Mouse (Mus musculus): ENCODE data around the gene Ncor2. TPM values are rescaled to one million over a fixed set of nuclear protein-coding genes. Genes with fewer than 3 reads are reported as not detected.

Gene Ncor2
- total RNA-seq, 1 experiment, result 19.9 TPM

DNA sequence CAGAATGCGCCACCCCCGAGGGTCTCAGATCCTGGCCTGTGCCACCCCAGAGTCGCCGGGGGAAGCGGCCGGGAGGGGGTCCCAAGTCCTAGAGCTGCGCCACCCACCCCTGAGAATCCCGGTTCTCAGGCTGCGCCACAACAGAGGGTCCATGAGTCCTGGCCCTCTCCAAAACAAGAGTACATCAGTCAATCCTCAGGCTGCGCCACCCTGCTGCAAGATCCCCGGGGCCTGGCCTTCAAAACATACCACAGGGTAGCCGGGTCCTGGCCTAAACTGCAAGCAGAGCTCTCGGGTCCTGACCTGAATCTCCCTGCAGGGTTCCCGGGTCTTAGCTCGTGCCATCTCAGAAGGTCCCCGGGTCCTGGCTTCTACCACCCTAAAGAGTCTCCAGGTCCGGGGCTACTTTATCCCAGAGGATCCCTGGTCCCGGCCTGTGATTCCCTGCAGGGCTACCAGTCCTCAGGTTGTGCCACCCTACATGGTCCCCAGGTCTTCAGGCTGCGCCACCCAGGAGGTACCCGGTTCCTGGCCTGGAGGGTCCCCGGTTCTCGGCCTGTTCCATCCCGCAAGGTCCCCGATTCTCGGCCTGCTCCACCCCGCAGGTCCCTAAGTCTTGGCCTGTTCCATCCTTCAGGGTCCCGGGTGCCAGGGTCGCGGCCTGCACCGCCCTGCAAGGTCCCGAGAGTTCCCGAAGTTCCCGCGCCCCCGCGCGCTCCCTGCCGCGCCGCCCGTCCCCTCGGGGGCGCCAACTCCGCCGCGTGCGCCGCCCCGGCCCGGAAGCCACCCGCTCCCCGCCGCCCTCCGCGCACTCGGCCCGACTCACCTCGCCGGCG is 630 bp downstream of the Ncor2 start:
- DNase-seq (ENCODE audit: low read depth, low spot score), result no peak
- H3K9me3 ChIP-seq (ENCODE audit: control insufficient read depth, insufficient read depth, low read depth, low read length), result no peaks in the 10 kb centered on the region
- TF ChIP-seq ZC3H11A (IDR thresholded peaks at IDR 0.05; ENCODE audit: borderline replicate concordance, low read depth, low read length), result no peak
- no peak for TF ChIP-seq ZNF384 (IDR thresholded peaks at IDR 0.05; ENCODE audit: low read depth, low read length)
- TF ChIP-seq CHD2 (IDR thresholded peaks at IDR 0.05; ENCODE audit: low read depth, low read length), result no peak
- no peak for TF ChIP-seq HCFC1 (IDR thresholded peaks at IDR 0.05; ENCODE audit: borderline replicate concordance, insufficient read depth, low read length)
- TF ChIP-seq MAFK (IDR thresholded peaks at IDR 0.05; ENCODE audit: insufficient read depth, low read depth, low read length), result no peak
- H3K36me3 ChIP-seq (ENCODE audit: control insufficient read depth, insufficient read depth, low read length, poor library complexity, severe bottlenecking), result peaks cover 1% of the 10 kb centered on the region; the same call in 1 of the 2 replicates
- peak overlapping the region; percentile 71 for H3K9ac ChIP-seq (ENCODE audit: insufficient read depth, low read depth, low read length, poor library complexity, severe bottlenecking)
- peak overlapping the region; percentile 86 to 88 for H3K4me3 ChIP-seq (ENCODE audit: insufficient read depth in 1 of 2, low read depth in 1 of 2, low read length in 2 of 2, poor library complexity in 1 of 2, severe bottlenecking in 1 of 2)
- peaks cover 2 to 37% of the 10 kb centered on the region in 2 experiments; a peak in 2 of 4 replicates for H3K4me1 ChIP-seq (ENCODE audit: control insufficient read depth in 2 of 2, insufficient read depth in 2 of 2, low read length in 2 of 2, poor library complexity in 1 of 2)
- H3K27ac ChIP-seq (ENCODE audit: insufficient read depth, low read depth, low read length, poor library complexity, severe bottlenecking), result peak overlapping the region; percentile 32; the same call in 1 of the 2 replicates
- in situ Hi-C loops (cut with MboI; ENCODE audit: low sequenced_read_pairs in 2 of 2, unreplicated experiment in 2 of 2), result no loop called here

DNA sequence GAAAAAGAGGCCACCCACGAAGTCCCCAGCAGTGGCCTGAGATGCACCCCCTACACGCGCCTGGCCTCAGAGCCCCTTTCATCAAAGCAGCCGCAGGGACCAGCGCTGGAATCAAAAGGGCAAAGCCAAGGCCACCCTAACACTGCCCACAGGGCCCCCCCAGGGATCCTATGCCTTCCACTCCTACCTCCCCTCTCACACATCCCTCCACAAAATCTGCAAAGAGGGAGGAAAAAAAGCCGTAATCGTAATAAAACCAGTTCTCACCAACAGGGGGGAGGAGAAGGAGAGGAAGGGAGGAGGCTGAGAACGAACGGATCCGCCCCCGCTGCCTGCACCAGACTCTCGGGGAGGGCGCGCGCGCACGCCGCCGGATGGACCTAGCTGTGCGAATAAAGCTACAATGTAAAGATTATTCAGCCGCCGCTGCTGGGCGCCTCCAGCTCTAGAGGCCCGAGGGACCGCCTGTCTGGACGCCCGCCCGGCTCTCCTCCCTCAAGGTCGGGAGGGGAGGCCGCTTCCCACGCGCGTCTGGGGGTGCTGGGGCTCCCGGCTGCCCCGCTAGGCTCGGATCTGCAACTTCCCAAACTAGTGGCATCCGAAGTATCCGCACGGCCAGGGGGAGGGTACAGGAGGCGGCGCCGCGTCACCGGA is 1.4 kb downstream of the Ncor2 start:
- in situ Hi-C loops (cut with MboI; ENCODE audit: low sequenced_read_pairs in 2 of 2, unreplicated experiment in 2 of 2), result no loop called here
- TF ChIP-seq MAFK (IDR thresholded peaks at IDR 0.05; ENCODE audit: insufficient read depth, low read depth, low read length), result no peak
- TF ChIP-seq ZC3H11A (IDR thresholded peaks at IDR 0.05; ENCODE audit: borderline replicate concordance, low read depth, low read length), result no peak
- no peak for TF ChIP-seq CHD2 (IDR thresholded peaks at IDR 0.05; ENCODE audit: low read depth, low read length)
- no peak for TF ChIP-seq HCFC1 (IDR thresholded peaks at IDR 0.05; ENCODE audit: borderline replicate concordance, insufficient read depth, low read length)
- no peak for TF ChIP-seq ZNF384 (IDR thresholded peaks at IDR 0.05; ENCODE audit: low read depth, low read length)
- DNase-seq (ENCODE audit: low read depth, low spot score), result no peak
- peaks cover 2 to 39% of the 10 kb centered on the region in 2 experiments; a peak in 2 of 4 replicates for H3K4me1 ChIP-seq (ENCODE audit: control insufficient read depth in 2 of 2, insufficient read depth in 2 of 2, low read length in 2 of 2, poor library complexity in 1 of 2)
- no peaks in the 10 kb centered on the region for H3K9me3 ChIP-seq (ENCODE audit: control insufficient read depth, insufficient read depth, low read depth, low read length)
- peaks cover 1% of the 10 kb centered on the region; the same call in 1 of the 2 replicates for H3K36me3 ChIP-seq (ENCODE audit: control insufficient read depth, insufficient read depth, low read length, poor library complexity, severe bottlenecking)
- H3K9ac ChIP-seq (ENCODE audit: insufficient read depth, low read depth, low read length, poor library complexity, severe bottlenecking), result peak overlapping the region; percentile 71
- peak overlapping the region; percentile 86 to 88 for H3K4me3 ChIP-seq (ENCODE audit: insufficient read depth in 1 of 2, low read depth in 1 of 2, low read length in 2 of 2, poor library complexity in 1 of 2, severe bottlenecking in 1 of 2)
- peak overlapping the region; percentile 10; the same call in 1 of the 2 replicates for H3K27ac ChIP-seq (ENCODE audit: insufficient read depth, low read depth, low read length, poor library complexity, severe bottlenecking)

DNA sequence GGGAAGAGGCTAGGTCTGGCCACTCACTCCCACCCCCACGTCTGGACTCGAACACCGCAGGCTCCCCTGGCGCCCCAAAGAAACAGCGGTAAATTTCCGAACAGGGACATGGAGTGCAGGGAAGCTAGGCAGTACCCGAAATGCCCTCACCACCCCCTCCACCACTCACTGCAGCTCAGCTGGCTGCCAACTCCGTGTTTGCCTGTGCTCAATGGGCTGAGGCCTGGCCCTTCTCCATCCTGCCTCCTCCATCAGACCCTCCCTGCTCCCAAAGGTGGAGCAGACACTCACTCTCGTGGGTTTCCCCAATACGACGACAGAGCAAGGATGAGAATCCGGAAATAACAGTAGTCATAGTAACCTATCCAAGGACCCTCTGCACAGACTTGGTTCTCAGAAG is 2.2 kb downstream of the Ncor2 start:
- Histone ChIP-seq H3K9me3 (ENCODE audit: control insufficient read depth, insufficient read depth, low read depth, low read length) (no peaks in the 10 kb centered on the region), H3K4me1 (ENCODE audit: control insufficient read depth in 2 of 2, insufficient read depth in 2 of 2, low read length in 2 of 2, poor library complexity in 1 of 2) (peaks cover 2 to 46% of the 10 kb centered on the region in 2 experiments; a peak in 2 of 4 replicates), H3K27ac (ENCODE audit: insufficient read depth, low read depth, low read length, poor library complexity, severe bottlenecking) (no peak overlapping the region), H3K9ac (ENCODE audit: insufficient read depth, low read depth, low read length, poor library complexity, severe bottlenecking) (0 out of 2 replicates have a peak overlapping the region, but pooled peaks have one; percentile 71), H3K36me3 (ENCODE audit: control insufficient read depth, insufficient read depth, low read length, poor library complexity, severe bottlenecking) (peaks cover 1% of the 10 kb centered on the region; the same call in 1 of the 2 replicates), H3K4me3 (ENCODE audit: insufficient read depth in 1 of 2, low read depth in 1 of 2, low read length in 2 of 2, poor library complexity in 1 of 2, severe bottlenecking in 1 of 2) (peak overlapping the region; percentile 86 to 88; a peak in 3 of 4 replicates)
- in situ Hi-C loops (cut with MboI; ENCODE audit: low sequenced_read_pairs in 2 of 2, unreplicated experiment in 2 of 2), result no loop called here
- TF ChIP-seq ZC3H11A (IDR thresholded peaks at IDR 0.05; ENCODE audit: borderline replicate concordance, low read depth, low read length), result no peak
- no peak for TF ChIP-seq CHD2 (IDR thresholded peaks at IDR 0.05; ENCODE audit: low read depth, low read length)
- TF ChIP-seq ZNF384 (IDR thresholded peaks at IDR 0.05; ENCODE audit: low read depth, low read length), result no peak
- TF ChIP-seq MAFK (IDR thresholded peaks at IDR 0.05; ENCODE audit: insufficient read depth, low read depth, low read length), result no peak
- TF ChIP-seq HCFC1 (IDR thresholded peaks at IDR 0.05; ENCODE audit: borderline replicate concordance, insufficient read depth, low read length), result no peak
- DNase-seq (ENCODE audit: low read depth, low spot score), result no peak

DNA sequence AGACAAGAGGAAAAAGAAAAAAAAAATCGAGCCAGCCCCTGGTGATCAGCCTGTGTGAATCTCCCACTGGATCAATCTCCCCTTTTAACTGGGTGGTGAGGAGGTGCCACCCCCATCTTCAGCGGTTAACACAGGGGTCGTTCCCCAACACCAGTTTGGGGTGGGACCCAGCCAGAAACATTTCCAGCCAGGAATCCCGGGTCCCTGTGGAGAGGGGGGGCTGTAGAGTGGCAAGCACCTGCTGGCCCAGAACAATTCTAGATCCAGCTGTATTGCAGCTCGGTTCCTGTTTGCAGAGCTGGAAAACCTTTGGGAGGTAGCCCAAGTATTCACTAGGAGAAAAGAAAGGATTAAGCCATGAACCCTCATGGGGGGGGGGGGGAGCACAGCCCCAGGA is 2.7 kb downstream of the Ncor2 start:
- in situ Hi-C loops (cut with MboI; ENCODE audit: low sequenced_read_pairs in 2 of 2, unreplicated experiment in 2 of 2), result no loop called here
- no peak overlapping the region for H3K4me3 ChIP-seq (ENCODE audit: insufficient read depth in 1 of 2, low read depth in 1 of 2, low read length in 2 of 2, poor library complexity in 1 of 2, severe bottlenecking in 1 of 2)

More for the DNA sequence above, 2.7 kb downstream of the Ncor2 start:
- Histone ChIP-seq H3K4me1 (ENCODE audit: control insufficient read depth in 2 of 2, insufficient read depth in 2 of 2, low read length in 2 of 2, poor library complexity in 1 of 2) (peaks cover 2 to 48% of the 10 kb centered on the region in 2 experiments; a peak in 2 of 4 replicates), H3K9me3 (ENCODE audit: control insufficient read depth, insufficient read depth, low read depth, low read length) (no peaks in the 10 kb centered on the region), H3K27ac (ENCODE audit: insufficient read depth, low read depth, low read length, poor library complexity, severe bottlenecking) (no peak overlapping the region), H3K36me3 (ENCODE audit: control insufficient read depth, insufficient read depth, low read length, poor library complexity, severe bottlenecking) (peaks cover 1% of the 10 kb centered on the region; the same call in 1 of the 2 replicates), H3K9ac (ENCODE audit: insufficient read depth, low read depth, low read length, poor library complexity, severe bottlenecking) (no peak overlapping the region)
- TF ChIP-seq ZC3H11A (IDR thresholded peaks at IDR 0.05; ENCODE audit: borderline replicate concordance, low read depth, low read length) (no peak), ZNF384 (IDR thresholded peaks at IDR 0.05; ENCODE audit: low read depth, low read length) (no peak), CHD2 (IDR thresholded peaks at IDR 0.05; ENCODE audit: low read depth, low read length) (no peak), HCFC1 (IDR thresholded peaks at IDR 0.05; ENCODE audit: borderline replicate concordance, insufficient read depth, low read length) (no peak)
- DNase-seq (ENCODE audit: low read depth, low spot score), result no peak
